Mouse (Mus musculus): Measurements from ENCODE around the gene Psmc3. TPM values are rescaled to one million over a fixed set of nuclear protein-coding genes. Genes with fewer than 3 reads are reported as not detected.

The Psmc3 gene
- polyA plus RNA-seq, 1 experiment from 2014 or later = 316 TPM

DNA sequence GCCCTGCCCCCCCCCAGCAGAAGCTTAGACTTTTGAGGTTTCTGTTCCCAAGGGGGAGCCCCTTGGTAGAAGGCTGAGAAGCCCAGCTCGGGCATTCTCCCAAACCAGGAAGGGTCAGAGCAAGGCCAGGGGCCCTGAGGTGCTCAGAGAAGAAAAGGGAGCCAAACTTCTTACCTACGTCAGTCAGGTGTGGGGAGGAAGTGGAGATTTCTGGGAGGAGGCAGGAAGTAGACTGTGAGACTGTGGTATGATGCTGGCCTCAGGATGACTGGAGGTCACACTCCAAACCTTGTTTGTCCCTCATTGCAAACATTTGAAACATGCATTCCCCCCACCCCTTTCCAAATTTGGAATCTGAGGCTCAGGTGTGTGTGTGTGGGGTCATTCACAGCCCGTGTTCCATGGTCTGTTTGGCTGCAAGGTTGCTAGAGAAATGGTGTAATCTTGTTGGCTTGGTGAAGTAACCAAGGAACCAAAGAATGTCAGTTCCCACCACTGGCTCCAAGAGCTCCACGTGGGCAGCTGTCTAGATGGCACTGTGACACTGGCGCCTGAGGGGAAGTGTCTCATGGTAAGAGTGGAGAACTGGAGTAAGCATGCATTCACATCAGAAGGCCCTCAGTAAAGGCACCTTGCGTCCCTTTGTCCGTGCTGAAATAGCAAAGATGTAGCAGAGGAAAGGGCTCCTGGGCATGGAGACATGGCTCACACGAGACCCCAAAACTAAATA, 27.1 kb downstream of the Psmc3 start:
- H3K36me3 ChIP-seq (ENCODE audit: control insufficient read depth, insufficient read depth, low read length) = no peaks in the 10 kb centered on the region
- no peaks in the 10 kb centered on the region for H3K27me3 ChIP-seq (ENCODE audit: control insufficient read depth, insufficient read depth, low read length)
- no peak overlapping the region for H3K27ac ChIP-seq (ENCODE audit: low read depth, low read length)
- H3K4me2 ChIP-seq = no peak overlapping the region
- ATAC-seq (replicated peaks; ENCODE audit: insufficient number of reproducible peaks, low FRiP score, low TSS enrichment) = no peak
- no peak overlapping the region for H3K4me3 ChIP-seq (ENCODE audit: low read depth, low read length)
- 77% methylated on average over 8 of the region's 8 CpGs for WGBS (ENCODE audit: insufficient replicate concordance)
- H3K9me3 ChIP-seq (replicated peaks; ENCODE audit: control insufficient read depth, low read length) = no peaks in the 10 kb centered on the region
- H3K4me1 ChIP-seq (ENCODE audit: control insufficient read depth, insufficient read depth, low read length) = peaks cover 6% of the 10 kb centered on the region
- no peak overlapping the region for H3K9ac ChIP-seq (ENCODE audit: low read depth, low read length)

- no peak for ATAC-seq (replicated peaks; ENCODE audit: insufficient number of reproducible peaks, low FRiP score, low TSS enrichment)
- no peak within 1 kb of the TSS for H3K4me3 ChIP-seq (ENCODE audit: low read depth, low read length)
- H3K9me3 ChIP-seq (replicated peaks; ENCODE audit: control insufficient read depth, low read length) = no peaks in the 10 kb centered on the region
- 0 out of 2 replicates have a peak within 1 kb of the TSS, but pooled peaks have one; percentile 40 for H3K9ac ChIP-seq (ENCODE audit: low read depth, low read length)
- H3K27me3 ChIP-seq (ENCODE audit: control insufficient read depth, insufficient read depth, low read length) = no peaks in the 10 kb centered on the region
- WGBS (ENCODE audit: insufficient replicate concordance) = 80% methylated on average over 13 of the region's 13 CpGs
- no peak within 1 kb of the TSS for H3K27ac ChIP-seq (ENCODE audit: low read depth, low read length)
- H3K36me3 ChIP-seq (ENCODE audit: control insufficient read depth, insufficient read depth, low read length) = no peaks in the 10 kb centered on the region
- peaks cover 6% of the 10 kb centered on the region for H3K4me1 ChIP-seq (ENCODE audit: control insufficient read depth, insufficient read depth, low read length)
- H3K4me2 ChIP-seq = no peak within 1 kb of the TSS
Measured at GRCm38 (mm10) chr2:91081775-91082695, 28.2 kb downstream of the Psmc3 start, which contains the start of gene Spi1. TSS of gene Spi1 (plus strand) at chr2:91082390.

DNA sequence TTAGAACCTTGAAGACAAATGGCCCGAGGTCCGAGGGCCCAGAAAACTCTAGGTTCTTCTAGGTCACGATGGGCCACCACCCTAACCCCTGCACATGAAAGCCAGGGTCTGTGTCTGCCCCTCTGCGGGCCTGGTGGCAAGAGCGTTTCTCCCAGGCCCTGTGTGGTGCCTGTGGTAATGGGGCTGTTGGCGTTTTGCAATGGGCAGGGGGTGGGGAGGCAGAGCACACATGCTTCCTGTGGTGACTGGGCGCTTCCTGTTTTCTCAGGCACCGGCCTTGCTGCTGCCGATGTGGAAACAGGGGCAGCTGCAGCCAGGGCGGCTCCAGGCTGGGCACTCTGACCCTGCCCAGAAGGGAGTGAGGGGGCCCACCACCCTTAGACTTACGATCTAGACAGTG, 29.0 kb downstream of the Psmc3 start:
- Histone ChIP-seq H3K4me1 (ENCODE audit: control insufficient read depth, insufficient read depth, low read length) (peaks cover 6% of the 10 kb centered on the region), H3K27me3 (ENCODE audit: control insufficient read depth, insufficient read depth, low read length) (no peaks in the 10 kb centered on the region), H3K27ac (ENCODE audit: low read depth, low read length) (no peak overlapping the region), H3K9ac (ENCODE audit: low read depth, low read length) (0 out of 2 replicates have a peak overlapping the region, but pooled peaks have one; percentile 40), H3K4me3 (ENCODE audit: low read depth, low read length) (no peak overlapping the region), H3K9me3 (replicated peaks; ENCODE audit: control insufficient read depth, low read length) (no peaks in the 10 kb centered on the region), H3K36me3 (ENCODE audit: control insufficient read depth, insufficient read depth, low read length) (no peaks in the 10 kb centered on the region), H3K4me2 (no peak overlapping the region)
- no peak for ATAC-seq (replicated peaks; ENCODE audit: insufficient number of reproducible peaks, low FRiP score, low TSS enrichment)
- 48% methylated on average over 11 of the region's 11 CpGs for WGBS (ENCODE audit: insufficient replicate concordance)

DNA sequence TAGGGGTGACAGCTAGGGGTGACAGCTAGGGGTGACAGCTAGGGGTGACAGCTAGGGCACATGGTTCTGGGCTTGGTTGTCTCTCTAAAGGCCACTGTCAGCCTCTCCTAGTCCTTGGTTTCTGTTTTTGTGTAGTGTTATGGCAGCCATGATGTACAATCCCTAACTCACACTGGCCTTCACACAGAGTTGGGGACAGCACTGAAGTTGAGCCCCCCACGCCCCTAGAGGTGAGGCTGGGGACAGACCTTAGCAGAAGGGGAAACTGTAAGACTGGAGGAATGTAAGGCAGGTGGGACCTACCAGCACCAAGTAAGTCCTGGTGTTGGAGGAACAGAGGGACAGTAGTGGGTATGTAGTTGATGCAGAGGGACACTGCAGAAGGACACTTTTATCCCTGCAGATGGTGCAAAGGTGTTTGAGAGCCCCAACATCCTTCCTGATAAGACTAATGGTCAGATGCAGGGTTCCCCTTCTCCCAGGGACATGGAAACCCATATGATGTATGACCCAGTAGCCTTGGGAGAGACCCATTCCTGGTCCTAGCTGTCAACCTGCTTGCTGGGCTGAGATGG, 29.6 kb downstream of the Psmc3 start:
- Histone ChIP-seq H3K4me1 (ENCODE audit: control insufficient read depth, insufficient read depth, low read length) (peaks cover 3% of the 10 kb centered on the region), H3K27me3 (ENCODE audit: control insufficient read depth, insufficient read depth, low read length) (no peaks in the 10 kb centered on the region), H3K36me3 (ENCODE audit: control insufficient read depth, insufficient read depth, low read length) (no peaks in the 10 kb centered on the region), H3K9ac (ENCODE audit: low read depth, low read length) (no peak overlapping the region), H3K4me2 (no peak overlapping the region), H3K4me3 (ENCODE audit: low read depth, low read length) (no peak overlapping the region), H3K9me3 (replicated peaks; ENCODE audit: control insufficient read depth, low read length) (no peaks in the 10 kb centered on the region), H3K27ac (ENCODE audit: low read depth, low read length) (no peak overlapping the region)
- no peak for ATAC-seq (replicated peaks; ENCODE audit: insufficient number of reproducible peaks, low FRiP score, low TSS enrichment)
- 55% methylated on average over 1 of the region's 1 CpGs for WGBS (ENCODE audit: insufficient replicate concordance)

DNA sequence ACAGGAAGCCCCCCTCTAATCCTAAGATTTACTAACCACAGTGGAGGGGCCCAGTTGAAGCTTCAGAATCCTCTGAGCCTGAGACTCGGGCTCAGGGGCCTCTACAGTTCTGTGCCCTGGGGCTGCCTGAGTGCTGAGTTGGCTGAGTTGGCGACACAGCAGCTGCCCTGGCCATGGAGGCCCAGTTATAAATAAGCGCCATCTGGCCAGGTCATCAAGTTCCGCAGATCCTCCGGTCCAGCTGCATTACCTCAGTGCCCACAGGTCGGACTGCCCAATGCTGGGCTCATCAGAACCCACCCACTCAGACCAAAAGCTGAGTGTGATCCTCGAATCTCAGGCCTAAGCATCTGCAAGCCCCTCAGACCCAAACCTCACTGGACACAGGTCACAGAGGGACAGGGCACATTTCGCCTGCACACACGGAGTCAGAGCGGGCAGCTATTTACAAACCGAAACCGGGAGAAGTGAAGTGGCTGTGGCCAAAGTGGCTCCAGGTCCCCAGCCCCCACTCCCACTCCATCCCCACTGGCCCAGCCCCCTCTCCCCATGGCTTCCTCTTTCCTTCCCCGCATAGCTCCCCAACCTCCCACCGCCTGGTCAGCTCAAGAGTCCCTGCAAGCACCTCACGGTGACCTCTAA, 30.5 kb downstream of the Psmc3 start:
- Histone ChIP-seq H3K27ac (ENCODE audit: low read depth, low read length) (no peak overlapping the region), H3K36me3 (ENCODE audit: control insufficient read depth, insufficient read depth, low read length) (no peaks in the 10 kb centered on the region), H3K9ac (ENCODE audit: low read depth, low read length) (no peak overlapping the region), H3K9me3 (replicated peaks; ENCODE audit: control insufficient read depth, low read length) (no peaks in the 10 kb centered on the region), H3K4me1 (ENCODE audit: control insufficient read depth, insufficient read depth, low read length) (no peaks in the 10 kb centered on the region), H3K27me3 (ENCODE audit: control insufficient read depth, insufficient read depth, low read length) (no peaks in the 10 kb centered on the region), H3K4me3 (ENCODE audit: low read depth, low read length) (no peak overlapping the region), H3K4me2 (no peak overlapping the region)
- no peak for ATAC-seq (replicated peaks; ENCODE audit: insufficient number of reproducible peaks, low FRiP score, low TSS enrichment)
- 75% methylated on average over 15 of the region's 15 CpGs for WGBS (ENCODE audit: insufficient replicate concordance)

GRCm38 (mm10) chr2:91085494-91086391, 31.9 kb downstream of the Psmc3 start:
- Histone ChIP-seq H3K9ac (ENCODE audit: low read depth, low read length) (no peak overlapping the region), H3K9me3 (replicated peaks; ENCODE audit: control insufficient read depth, low read length) (no peaks in the 10 kb centered on the region), H3K4me3 (ENCODE audit: low read depth, low read length) (no peak overlapping the region), H3K27me3 (ENCODE audit: control insufficient read depth, insufficient read depth, low read length) (no peaks in the 10 kb centered on the region), H3K27ac (ENCODE audit: low read depth, low read length) (no peak overlapping the region), H3K4me1 (ENCODE audit: control insufficient read depth, insufficient read depth, low read length) (no peaks in the 10 kb centered on the region), H3K4me2 (no peak overlapping the region), H3K36me3 (ENCODE audit: control insufficient read depth, insufficient read depth, low read length) (no peaks in the 10 kb centered on the region)
- ATAC-seq (replicated peaks; ENCODE audit: insufficient number of reproducible peaks, low FRiP score, low TSS enrichment) = no peak
- WGBS (ENCODE audit: insufficient replicate concordance) = 86% methylated on average over 14 of the region's 14 CpGs

- H3K9ac ChIP-seq (ENCODE audit: low read depth, low read length) = no peak overlapping the region
- H3K9me3 ChIP-seq (replicated peaks; ENCODE audit: control insufficient read depth, low read length) = no peaks in the 10 kb centered on the region
- H3K27ac ChIP-seq (ENCODE audit: low read depth, low read length) = no peak overlapping the region
- no peak overlapping the region for H3K4me3 ChIP-seq (ENCODE audit: low read depth, low read length)
- H3K4me2 ChIP-seq = no peak overlapping the region
- H3K27me3 ChIP-seq (ENCODE audit: control insufficient read depth, insufficient read depth, low read length) = no peaks in the 10 kb centered on the region
- H3K4me1 ChIP-seq (ENCODE audit: control insufficient read depth, insufficient read depth, low read length) = no peaks in the 10 kb centered on the region
- no peak for ATAC-seq (replicated peaks; ENCODE audit: insufficient number of reproducible peaks, low FRiP score, low TSS enrichment)
- 73% methylated on average over 9 of the region's 9 CpGs for WGBS (ENCODE audit: insufficient replicate concordance)
- H3K36me3 ChIP-seq (ENCODE audit: control insufficient read depth, insufficient read depth, low read length) = no peaks in the 10 kb centered on the region
Measured at GRCm38 (mm10) chr2:91086392-91087237, 32.8 kb downstream of the Psmc3 start.
